Mouse (Mus musculus) right cerebral cortex, postnatal 14 days (tissue): Measurements from ENCODE around the gene Plaa.

ENCODE experiments used
- DNase-seq: peaks from one replicate; pipeline ENCODE4 v3.0.0; 2022

The Plaa gene

GRCm38 (mm10) chr4:94554955-94555494 lies 48.0 kb downstream of the Plaa start:
- no peak for DNase-seq

GRCm38 (mm10) chr4:94544321-94544720 lies 58.7 kb downstream of the Plaa start:
- DNase-seq: no peak

- no peak for DNase-seq
Observed at GRCm38 (mm10) chr4:94543041-94543440, 60.0 kb downstream of the Plaa start.

DNA sequence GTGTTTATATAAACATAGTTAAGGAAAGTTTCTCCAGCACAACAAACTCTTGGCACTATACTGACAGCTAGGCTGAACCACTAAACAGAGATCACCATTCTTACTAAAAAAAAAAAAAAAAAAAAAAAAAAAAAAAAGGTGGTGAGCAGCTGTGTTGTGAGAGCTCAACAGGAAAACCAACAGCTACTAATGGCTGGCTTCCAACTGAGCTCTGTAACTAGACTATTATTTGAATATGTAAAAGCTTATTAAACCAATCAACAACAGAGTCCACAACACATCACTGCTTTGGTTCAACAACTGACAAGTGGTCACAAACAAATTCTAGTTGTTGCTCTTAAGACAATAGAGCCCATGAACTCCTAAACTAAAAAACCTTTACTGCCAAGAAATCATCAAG lies 69.8 kb downstream of the Plaa start:
- no peak for DNase-seq

- no peak for DNase-seq
Observed at GRCm38 (mm10) chr4:94529448-94529847, 73.6 kb downstream of the Plaa start.

DNA sequence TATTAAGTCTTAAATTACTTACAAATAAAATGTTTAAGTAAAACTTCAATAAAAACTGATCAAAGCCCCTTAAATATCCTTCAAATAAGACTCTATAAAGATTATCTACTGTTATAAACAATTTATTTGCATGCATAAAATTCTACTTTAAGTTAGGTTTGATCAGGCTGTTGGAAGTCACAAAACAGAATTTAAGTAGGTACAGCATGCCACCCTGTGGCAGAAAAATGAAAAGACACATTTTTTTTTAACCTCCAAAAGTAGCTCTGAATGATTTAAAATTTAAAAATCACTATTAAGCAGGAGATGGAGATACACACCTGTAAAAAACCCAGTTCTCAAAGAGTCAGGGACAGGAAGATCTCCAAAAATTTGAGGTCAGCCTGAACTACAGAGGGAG lies 79.7 kb downstream of the Plaa start:
- DNase-seq: no peak

DNA sequence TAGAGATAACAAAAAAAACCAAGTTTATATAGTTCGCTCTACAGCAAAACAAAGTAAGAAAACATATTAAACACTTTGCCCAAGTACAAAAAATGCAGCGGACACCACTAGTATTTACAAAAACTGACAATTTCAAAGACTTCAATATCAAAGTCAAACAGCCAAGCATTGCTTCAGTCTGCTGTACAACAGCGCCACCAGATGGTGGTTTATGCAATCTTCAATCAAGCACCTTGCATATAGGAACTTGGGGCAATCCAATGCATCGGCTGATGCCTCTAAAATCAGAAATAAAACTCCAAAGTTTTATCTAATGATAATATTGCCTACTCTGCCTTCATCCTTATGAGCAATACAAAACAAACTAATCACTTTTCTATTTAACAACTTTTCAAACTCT lies 85.4 kb downstream of the Plaa start:
- peak; percentile 67 for DNase-seq
